Mouse (Mus musculus) liver, embryonic 18 days (tissue): Measurements from ENCODE around the gene Mamdc2. TPM values are rescaled to one million over a fixed set of nuclear protein-coding genes. Genes with fewer than 3 reads are reported as not detected.

Experiments
- polyA plus RNA-seq: library from polyadenylated mRNA; depleted of rRNA; stranded (reverse); fragments of >200 nt; gene quantifications from 2 replicates; pipeline ENCODE4 v1.2.3, GENCODE M21; 2012; rRNA removed

The Mamdc2 gene
- 0.28 and 0.30 TPM in 2 replicates for polyA plus RNA-seq

GRCm38 (mm10) chr19:23447988-23448497 is at the start of gene Mamdc2:
TSS of gene Mamdc2 (minus strand) at chr19:23448442.

DNA sequence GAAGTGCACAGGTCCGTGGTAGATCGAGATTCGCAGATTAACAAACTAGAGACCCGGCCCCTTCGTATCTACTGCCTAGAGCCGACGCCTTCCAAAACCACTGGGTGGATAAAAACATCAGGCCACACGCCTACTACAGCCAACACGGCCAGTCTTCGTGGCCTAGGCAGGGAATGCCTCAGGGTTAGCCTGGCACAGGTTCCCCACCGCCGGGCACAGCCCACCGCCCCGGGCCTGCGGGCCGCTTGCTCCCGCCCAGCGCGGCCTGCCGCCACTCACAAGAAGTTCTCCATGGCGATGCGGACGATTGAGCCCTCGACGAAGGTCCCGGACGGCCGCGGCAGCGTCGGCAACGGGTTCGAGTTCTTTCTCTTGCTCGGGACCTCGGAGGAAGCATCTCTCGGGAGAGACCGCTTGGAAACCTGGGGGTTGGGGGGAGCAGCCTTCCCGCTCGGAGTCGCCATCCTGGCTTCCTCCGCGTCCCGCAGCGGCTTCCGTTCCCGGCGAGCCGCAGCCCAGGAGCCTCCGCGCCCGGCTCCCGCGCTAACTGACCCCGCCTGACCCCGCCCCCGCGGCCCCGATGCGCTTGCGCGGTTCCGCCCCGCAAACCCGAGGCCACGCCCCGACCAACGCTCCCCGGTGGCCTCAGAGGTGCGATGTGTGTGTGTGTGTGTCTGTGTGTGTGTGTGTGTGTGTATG is 174.7 kb downstream of the Mamdc2 start, which contains the start of gene Smc5:
TSS of gene Smc5 (minus strand) at position 543 of the 699 bp plus-strand sequence.

Other genes with a start within 250 kb of the Mamdc2 start
- gene Smc5, start 174.5 kb downstream of the Mamdc2 start, polyA plus RNA-seq, result 11.2 and 14.1 TPM in 2 replicates
- not detected in 2 replicates for gene 1700028P14Rik, start 204.4 kb upstream of the Mamdc2 start, polyA plus RNA-seq
- gene Ptar1, start 239.0 kb upstream of the Mamdc2 start, polyA plus RNA-seq, result 1.4 and 1.6 TPM in 2 replicates